Mouse (Mus musculus) thymus, postnatal 36 days (tissue): ENCODE data around the gene Gm10803.
"Not testable (repeated sequence)": the region's sequence is repeated elsewhere in the genome, so short reads cannot be mapped to it uniquely, and the experiment has no call there.

Experiments used
- DNase-seq, 2 experiments: peaks; one replicate each; pipeline ENCODE4 v3.0.0; 2022; ENCODE audit warnings: mixed read lengths in 2 of 2

Gm10803 gene

GRCm38 (mm10) chr2:93560268-93560667 is at the start of gene Gm10803:
TSS of gene Gm10803 (plus strand) at chr2:93560568.
- DNase-seq = not testable (repeated sequence)

GRCm38 (mm10) chr2:93510839-93511238 is 49.5 kb upstream of the Gm10803 start:
- DNase-seq = no peak

- DNase-seq = no peak
Measured at GRCm38 (mm10) chr2:93512130-93512529, 48.2 kb upstream of the Gm10803 start.

GRCm38 (mm10) chr2:93515246-93515645 is 45.1 kb upstream of the Gm10803 start:
- no peak for DNase-seq

GRCm38 (mm10) chr2:93521042-93521441 is 39.3 kb upstream of the Gm10803 start:
- DNase-seq = no peak

GRCm38 (mm10) chr2:93521571-93521970 is 38.8 kb upstream of the Gm10803 start:
- DNase-seq = no peak

GRCm38 (mm10) chr2:93522005-93522404 is 38.4 kb upstream of the Gm10803 start:
- DNase-seq = no peak

- no peak for DNase-seq
Measured at GRCm38 (mm10) chr2:93525033-93525762, 35.2 kb upstream of the Gm10803 start.

- no peak for DNase-seq
Measured at GRCm38 (mm10) chr2:93529602-93530001, 30.8 kb upstream of the Gm10803 start.

- no peak for DNase-seq
Measured at GRCm38 (mm10) chr2:93533891-93534290, 26.5 kb upstream of the Gm10803 start.

GRCm38 (mm10) chr2:93537385-93537967 is 22.9 kb upstream of the Gm10803 start:
- peak; percentile 5 to 17 for DNase-seq

- no peak for DNase-seq
Measured at GRCm38 (mm10) chr2:93538140-93538539, 22.2 kb upstream of the Gm10803 start.

- DNase-seq = no peak
Measured at GRCm38 (mm10) chr2:93541771-93542170, 18.6 kb upstream of the Gm10803 start.

- no peak for DNase-seq
Measured at GRCm38 (mm10) chr2:93552676-93553521, 7.5 kb upstream of the Gm10803 start.

- DNase-seq = no peak
Measured at GRCm38 (mm10) chr2:93553905-93554304, 6.5 kb upstream of the Gm10803 start.

GRCm38 (mm10) chr2:93565647-93566046 is 5.3 kb downstream of the Gm10803 start:
- no peak for DNase-seq

GRCm38 (mm10) chr2:93567675-93568074 is 7.3 kb downstream of the Gm10803 start:
- no peak for DNase-seq

GRCm38 (mm10) chr2:93572565-93572964 is 12.2 kb downstream of the Gm10803 start:
- DNase-seq = no peak

GRCm38 (mm10) chr2:93581271-93581670 is 20.9 kb downstream of the Gm10803 start:
- no peak for DNase-seq

GRCm38 (mm10) chr2:93585821-93586220 is 25.5 kb downstream of the Gm10803 start:
- no peak for DNase-seq

- no peak for DNase-seq
Measured at GRCm38 (mm10) chr2:93587446-93587845, 27.1 kb downstream of the Gm10803 start.

GRCm38 (mm10) chr2:93589875-93590274 is 29.5 kb downstream of the Gm10803 start:
- DNase-seq = no peak

- DNase-seq = no peak
Measured at GRCm38 (mm10) chr2:93591706-93592105, 31.3 kb downstream of the Gm10803 start.
